Mouse (Mus musculus): ENCODE measurements around the gene Pex7.

GRCm38 (mm10) chr10:19886249-19886648 lies 21.2 kb downstream of the Pex7 start:
- TF ChIP-seq CTCF (conservative IDR thresholded peaks at IDR 0.05; ENCODE audit: low read length): no peak
- TF ChIP-seq POU5F1 (IDR thresholded peaks at IDR 0.05; ENCODE audit: borderline replicate concordance, low read length): no peak
- no peak for TF ChIP-seq NANOG (IDR thresholded peaks at IDR 0.05; ENCODE audit: borderline replicate concordance, low read length)
